Mouse (Mus musculus): ENCODE measurements around the gene Arhgap22. TPM values are rescaled to one million over a fixed set of nuclear protein-coding genes. Genes with fewer than 3 reads are reported as not detected.

Arhgap22 gene
- total and polyA plus RNA-seq, 2 experiments from 2014 or later, result 1.8 to 3.9 TPM

DNA sequence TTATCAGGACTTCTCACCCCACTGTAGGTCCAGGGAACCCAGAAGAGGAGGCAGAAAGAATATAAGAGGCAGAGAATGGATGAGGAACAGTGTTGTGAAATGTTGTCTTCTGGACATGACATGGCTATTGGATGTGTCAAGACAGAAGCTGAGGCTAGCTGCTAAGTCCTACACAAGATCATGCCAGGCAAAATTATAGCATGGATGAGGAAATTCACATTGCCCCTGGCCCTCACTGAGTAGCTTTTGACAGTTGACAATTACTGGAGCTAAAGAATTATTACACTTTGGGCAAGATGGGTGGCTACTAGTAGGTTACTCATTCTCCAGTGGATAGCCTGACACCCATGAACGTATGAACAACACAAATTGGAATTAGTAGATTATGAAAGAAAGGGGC, 201.9 kb downstream of the Arhgap22 start:
- 97% methylated on average over 1 of the region's 1 CpGs for WGBS
- Histone ChIP-seq H3K4me3 (ENCODE audit: low read depth, low read length) (no peak overlapping the region), H3K36me3 (ENCODE audit: insufficient read depth) (no peaks in the 10 kb centered on the region), H3K4me2 (ENCODE audit: low read depth) (no peak overlapping the region), H3K4me1 (ENCODE audit: insufficient read depth) (no peaks in the 10 kb centered on the region), H3K9me3 (ENCODE audit: low read length) (no peaks in the 10 kb centered on the region), H3K9ac (no peak overlapping the region), H3K27me3 (ENCODE audit: insufficient read depth, low read length) (no peaks in the 10 kb centered on the region), H3K27ac (ENCODE audit: low read depth, low read length) (no peak overlapping the region)
- no peak for ATAC-seq
- no peak for DNase-seq
- no peak for TF ChIP-seq CTCF (IDR thresholded peaks at IDR 0.05; ENCODE audit: low read depth)

DNA sequence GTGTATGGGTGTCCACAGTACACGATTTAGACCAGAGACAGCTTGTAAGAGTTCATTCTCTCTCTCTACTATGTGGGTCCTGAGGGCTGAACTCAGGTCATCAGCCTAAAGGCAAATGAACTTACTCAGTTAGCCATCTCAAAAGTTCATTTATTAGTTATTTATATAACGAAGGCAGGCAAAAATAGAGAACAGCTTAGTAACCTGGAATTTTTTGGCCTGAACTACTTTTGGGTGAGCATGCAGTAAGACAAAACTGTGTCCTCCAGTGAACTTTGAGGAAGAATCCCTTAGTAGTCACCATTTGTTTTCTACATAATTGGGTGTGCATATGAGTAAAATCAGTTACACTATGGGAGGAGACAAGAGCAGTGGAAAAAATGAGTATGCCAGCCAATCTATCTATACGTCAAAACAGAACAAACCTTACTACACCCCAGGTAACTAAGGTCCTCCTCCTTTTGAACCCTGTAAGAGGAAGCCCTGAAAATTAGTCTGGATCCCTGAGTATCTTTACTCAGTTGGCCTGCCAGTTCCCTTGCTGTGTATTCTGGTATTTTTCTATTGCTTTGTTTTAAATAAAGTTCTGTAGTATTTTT, 204.6 kb downstream of the Arhgap22 start:
- H3K36me3 ChIP-seq (ENCODE audit: insufficient read depth), result no peaks in the 10 kb centered on the region
- no peaks in the 10 kb centered on the region for H3K4me1 ChIP-seq (ENCODE audit: insufficient read depth)
- ATAC-seq (no peak), DNase-seq (no peak)
- WGBS, result 91% methylated on average over 3 of the region's 3 CpGs
- no peak overlapping the region for H3K9ac ChIP-seq
- H3K27ac ChIP-seq (ENCODE audit: low read depth, low read length), result no peak overlapping the region
- no peak for TF ChIP-seq CTCF (IDR thresholded peaks at IDR 0.05; ENCODE audit: low read depth)
- H3K27me3 ChIP-seq (ENCODE audit: insufficient read depth, low read length), result no peaks in the 10 kb centered on the region
- H3K9me3 ChIP-seq (ENCODE audit: low read length), result no peaks in the 10 kb centered on the region
- no peak overlapping the region for H3K4me2 ChIP-seq (ENCODE audit: low read depth)
- H3K4me3 ChIP-seq (ENCODE audit: low read depth, low read length), result no peak overlapping the region

Other genes with a start within 250 kb of the Arhgap22 start
- 0.31 and 2.4 TPM in 2 replicates for gene Lrrc18, start 222.6 kb upstream of the Arhgap22 start, total RNA-seq (2014; rRNA removed)
- 0.46 and 0.74 TPM in 2 replicates for gene Lrrc18, start 222.6 kb upstream of the Arhgap22 start, polyA plus RNA-seq (2015; fragmentation: Nextera tagmentation; extraction: Ambion mirVana)
- 0.52 and 0.54 TPM in 2 replicates for gene Wdfy4, start 28.5 kb upstream of the Arhgap22 start, total RNA-seq (2014; rRNA removed)
- 0.06 and 0.33 TPM in 2 replicates for gene Wdfy4, start 28.5 kb upstream of the Arhgap22 start, polyA plus RNA-seq (2015; fragmentation: Nextera tagmentation; extraction: Ambion mirVana)
- 193 and 204 TPM in 2 replicates for gene Mapk8, start 233.1 kb downstream of the Arhgap22 start, total RNA-seq (2014; rRNA removed)
- gene Mapk8, start 233.1 kb downstream of the Arhgap22 start, polyA plus RNA-seq (2015; fragmentation: Nextera tagmentation; extraction: Ambion mirVana), result 34.4 and 34.7 TPM in 2 replicates

All from forebrain, postnatal 0 days (tissue).